Mouse (Mus musculus) midbrain, embryonic 12.5 days (tissue): ENCODE results near the gene Pgm1. TPM values are rescaled to one million over a fixed set of nuclear protein-coding genes. Genes with fewer than 3 reads are reported as not detected.
A peak's percentile ranks its signal among the peaks of the same experiment; 100 is the strongest.

Experiments
- ATAC-seq: fragments of 200-750 bp; cut with Nextera tagmentation; 2 replicates; pipeline ENCODE4 v1.8.0; 2017; ENCODE audit warnings: low read depth, moderate TSS enrichment, moderate library complexity; ENCODE audit not compliant: low FRiP score
- H3K27ac ChIP-seq: fragments of 300-500 bp; sonication (generic); replicated peaks from 2 replicates; pipeline ENCODE4 v1.5.1; 2016; ENCODE audit warnings: mild to moderate bottlenecking
- H3K27me3 ChIP-seq: fragments of 300-500 bp; sonication (generic); 2 replicates; pipeline ENCODE4 v1.6.1; 2016; ENCODE audit warnings: mild to moderate bottlenecking
- H3K36me3 ChIP-seq: fragments of 300-500 bp; sonication (generic); 2 replicates; pipeline ENCODE4 v1.6.1; 2016
- H3K4me1 ChIP-seq: fragments of 300-500 bp; sonication (generic); 2 replicates; pipeline ENCODE4 v1.6.1; 2016
- H3K4me2 ChIP-seq: fragments of 300-500 bp; sonication (generic); replicated peaks from 2 replicates; pipeline ENCODE4 v1.6.1; 2016; ENCODE audit warnings: mild to moderate bottlenecking, moderate library complexity
- H3K4me3 ChIP-seq: fragments of 300-500 bp; sonication (generic); 2 replicates; pipeline ENCODE4 v1.5.1; 2016; ENCODE audit warnings: mild to moderate bottlenecking
- H3K9ac ChIP-seq: fragments of 300-500 bp; sonication (generic); replicated peaks from 2 replicates; pipeline ENCODE4 v1.6.1; 2016; ENCODE audit warnings: mild to moderate bottlenecking, moderate library complexity
- H3K9me3 ChIP-seq: fragments of 300-500 bp; sonication (generic); 2 replicates; pipeline ENCODE4 v1.6.1; 2016; ENCODE audit warnings: mild to moderate bottlenecking
- WGBS: fragments of 180-500 bp; shearing (Covaris S2); methylation state at CpG from one replicate; pipeline ENCODE4 v1.1.7; 2016; 5-methylcytosine and 5-hydroxymethylcytosine counted together
- polyA plus RNA-seq: library from polyadenylated mRNA; unstranded; fragments of >200 nt; fragmentation: Nextera tagmentation; extraction: Ambion mirVana; gene quantifications from 2 replicates; pipeline ENCODE4 v1.2.1, GENCODE M21; 2016

The Pgm1 gene
- polyA plus RNA-seq, 1 experiment from 2014 or later: 40.3 TPM

- no peak for ATAC-seq
- no peak overlapping the region for H3K27ac ChIP-seq
- no peak overlapping the region for H3K4me2 ChIP-seq
- no peak overlapping the region for H3K9ac ChIP-seq
- no peaks in the 10 kb centered on the region for H3K9me3 ChIP-seq
- H3K36me3 ChIP-seq: no peaks in the 10 kb centered on the region
- no peaks in the 10 kb centered on the region for H3K27me3 ChIP-seq
- WGBS: 90% methylated on average over 7 of the region's 7 CpGs
- no peaks in the 10 kb centered on the region for H3K4me1 ChIP-seq
- H3K4me3 ChIP-seq: no peak overlapping the region
Measured at GRCm38 (mm10) chr4:99985086-99985485, 55.9 kb downstream of the Pgm1 start.

- H3K4me3 ChIP-seq: no peak overlapping the region
- no peaks in the 10 kb centered on the region for H3K9me3 ChIP-seq
- no peak overlapping the region for H3K27ac ChIP-seq
- no peaks in the 10 kb centered on the region for H3K36me3 ChIP-seq
- no peak overlapping the region for H3K9ac ChIP-seq
- no peak for ATAC-seq
- no peak overlapping the region for H3K4me2 ChIP-seq
- WGBS: 81% methylated on average over 12 of the region's 12 CpGs
- no peaks in the 10 kb centered on the region for H3K4me1 ChIP-seq
- H3K27me3 ChIP-seq: no peaks in the 10 kb centered on the region
Measured at GRCm38 (mm10) chr4:99985631-99986030, 56.4 kb downstream of the Pgm1 start.

GRCm38 (mm10) chr4:99986609-99987008, 57.4 kb downstream of the Pgm1 start:
- Histone ChIP-seq H3K36me3 (no peaks in the 10 kb centered on the region), H3K4me1 (no peaks in the 10 kb centered on the region), H3K27me3 (no peaks in the 10 kb centered on the region), H3K4me2 (no peak overlapping the region), H3K9me3 (no peaks in the 10 kb centered on the region), H3K27ac (no peak overlapping the region), H3K9ac (no peak overlapping the region), H3K4me3 (no peak overlapping the region)
- WGBS: 92% methylated on average over 10 of the region's 10 CpGs
- ATAC-seq: no peak

- no peak overlapping the region for H3K4me3 ChIP-seq
- no peak overlapping the region for H3K27ac ChIP-seq
- ATAC-seq: no peak
- no peaks in the 10 kb centered on the region for H3K36me3 ChIP-seq
- H3K9ac ChIP-seq: no peak overlapping the region
- H3K27me3 ChIP-seq: no peaks in the 10 kb centered on the region
- whole genome bisulfite sequencing: 70% methylated on average over 7 of the region's 7 CpGs
- no peaks in the 10 kb centered on the region for H3K4me1 ChIP-seq
- no peaks in the 10 kb centered on the region for H3K9me3 ChIP-seq
- no peak overlapping the region for H3K4me2 ChIP-seq
Measured at GRCm38 (mm10) chr4:99988771-99989170, 59.6 kb downstream of the Pgm1 start.

- ATAC-seq: no peak
- Histone ChIP-seq H3K9ac (no peak overlapping the region), H3K27me3 (no peaks in the 10 kb centered on the region), H3K4me2 (no peak overlapping the region), H3K4me3 (no peak overlapping the region), H3K9me3 (no peaks in the 10 kb centered on the region), H3K4me1 (no peaks in the 10 kb centered on the region), H3K27ac (no peak overlapping the region), H3K36me3 (no peaks in the 10 kb centered on the region)
- WGBS: 73% methylated on average over 5 of the region's 5 CpGs
Measured at GRCm38 (mm10) chr4:100000971-100001370, 71.8 kb downstream of the Pgm1 start.

- no peak overlapping the region for H3K4me2 ChIP-seq
- no peak overlapping the region for H3K27ac ChIP-seq
- no peak overlapping the region for H3K9ac ChIP-seq
- H3K9me3 ChIP-seq: no peaks in the 10 kb centered on the region
- H3K36me3 ChIP-seq: no peaks in the 10 kb centered on the region
- H3K27me3 ChIP-seq: no peaks in the 10 kb centered on the region
- no peaks in the 10 kb centered on the region for H3K4me1 ChIP-seq
- H3K4me3 ChIP-seq: no peak overlapping the region
- ATAC-seq: no peak
- 68% methylated on average over 7 of the region's 7 CpGs for WGBS
Measured at GRCm38 (mm10) chr4:100001806-100002205, 72.6 kb downstream of the Pgm1 start.

- Histone ChIP-seq H3K4me3 (no peak overlapping the region), H3K4me1 (peaks cover 8% of the 10 kb centered on the region), H3K36me3 (no peaks in the 10 kb centered on the region), H3K4me2 (no peak overlapping the region), H3K27me3 (no peaks in the 10 kb centered on the region), H3K9ac (no peak overlapping the region), H3K27ac (no peak overlapping the region), H3K9me3 (no peaks in the 10 kb centered on the region)
- 85% methylated on average over 7 of the region's 7 CpGs for WGBS
- no peak for ATAC-seq
Measured at GRCm38 (mm10) chr4:100007721-100008120, 78.5 kb downstream of the Pgm1 start.

- no peak overlapping the region for H3K4me2 ChIP-seq
- no peak overlapping the region for H3K4me3 ChIP-seq
- WGBS: 41% methylated on average over 5 of the region's 5 CpGs
- peak; percentile 74 for ATAC-seq
- no peaks in the 10 kb centered on the region for H3K36me3 ChIP-seq
- H3K9me3 ChIP-seq: no peaks in the 10 kb centered on the region
- no peak overlapping the region for H3K27ac ChIP-seq
- no peaks in the 10 kb centered on the region for H3K27me3 ChIP-seq
- H3K4me1 ChIP-seq: peaks cover 8% of the 10 kb centered on the region
- H3K9ac ChIP-seq: no peak overlapping the region
Measured at GRCm38 (mm10) chr4:100008371-100009090, 79.3 kb downstream of the Pgm1 start.

GRCm38 (mm10) chr4:100009211-100009678, 80.0 kb downstream of the Pgm1 start:
- Histone ChIP-seq H3K36me3 (no peaks in the 10 kb centered on the region), H3K4me3 (no peak overlapping the region), H3K27me3 (no peaks in the 10 kb centered on the region), H3K9me3 (no peaks in the 10 kb centered on the region), H3K27ac (no peak overlapping the region), H3K9ac (no peak overlapping the region), H3K4me1 (peaks cover 8% of the 10 kb centered on the region), H3K4me2 (no peak overlapping the region)
- ATAC-seq: no peak
- WGBS: 61% methylated on average over 8 of the region's 8 CpGs

GRCm38 (mm10) chr4:100010916-100011315, 81.7 kb downstream of the Pgm1 start:
- Histone ChIP-seq H3K4me1 (peaks cover 8% of the 10 kb centered on the region), H3K27ac (no peak overlapping the region), H3K9ac (no peak overlapping the region), H3K9me3 (no peaks in the 10 kb centered on the region), H3K4me2 (no peak overlapping the region), H3K27me3 (no peaks in the 10 kb centered on the region), H3K4me3 (no peak overlapping the region), H3K36me3 (no peaks in the 10 kb centered on the region)
- no peak for ATAC-seq
- WGBS: 78% methylated on average over 3 of the region's 3 CpGs

GRCm38 (mm10) chr4:100011563-100011962, 82.3 kb downstream of the Pgm1 start:
- Histone ChIP-seq H3K4me1 (peaks cover 8% of the 10 kb centered on the region), H3K4me3 (no peak overlapping the region), H3K36me3 (no peaks in the 10 kb centered on the region), H3K9ac (no peak overlapping the region), H3K27me3 (no peaks in the 10 kb centered on the region), H3K4me2 (no peak overlapping the region), H3K27ac (0 out of 2 replicates have a peak overlapping the region, but pooled peaks have one; percentile 3), H3K9me3 (no peaks in the 10 kb centered on the region)
- ATAC-seq: no peak; the same call in 1 of the 2 replicates
- WGBS: 59% methylated on average over 3 of the region's 3 CpGs

GRCm38 (mm10) chr4:100012361-100013035, 83.3 kb downstream of the Pgm1 start:
- no peaks in the 10 kb centered on the region for H3K27me3 ChIP-seq
- 82% methylated on average over 8 of the region's 8 CpGs for WGBS
- H3K27ac ChIP-seq: no peak overlapping the region
- no peak for ATAC-seq
- H3K36me3 ChIP-seq: no peaks in the 10 kb centered on the region
- no peak overlapping the region for H3K4me2 ChIP-seq
- H3K4me1 ChIP-seq: peaks cover 8% of the 10 kb centered on the region
- H3K9me3 ChIP-seq: no peaks in the 10 kb centered on the region
- no peak overlapping the region for H3K9ac ChIP-seq
- H3K4me3 ChIP-seq: no peak overlapping the region
